Mouse (Mus musculus): Measurements from ENCODE around the gene Adam19. TPM values are rescaled to one million over a fixed set of nuclear protein-coding genes. Genes with fewer than 3 reads are reported as not detected.
A peak's percentile ranks its signal among the peaks of the same experiment; 100 is the strongest.

Adam19 gene
- polyA plus RNA-seq, 1 experiment, result 3.6 TPM

- 73% methylated on average over 17 of the region's 17 CpGs for WGBS
- Histone ChIP-seq H3K36me3 (ENCODE audit: control insufficient read depth, insufficient read depth, low read length) (no peaks in the 10 kb centered on the region), H3K27me3 (replicated peaks; ENCODE audit: control insufficient read depth, insufficient read depth, low read length) (no peaks in the 10 kb centered on the region), H3K4me3 (ENCODE audit: insufficient read depth, low read depth, low read length) (no peak overlapping the region), H3K4me1 (ENCODE audit: control insufficient read depth, insufficient read depth, low read length) (peaks cover 3% of the 10 kb centered on the region), H3K27ac (ENCODE audit: insufficient read depth, low read depth, low read length) (0 out of 2 replicates have a peak overlapping the region, but pooled peaks have one; percentile 19)
- TF ChIP-seq CTCF (conservative IDR thresholded peaks at IDR 0.05; ENCODE audit: insufficient read depth, insufficient read length, low read depth, low read length), result no peak
- no peak for TF ChIP-seq POLR2A (IDR thresholded peaks at IDR 0.05; ENCODE audit: low read depth, low read length)
- DNase-seq, result no peak
Measured at GRCm38 (mm10) chr11:46073850-46074688, 18.3 kb downstream of the Adam19 start.

GRCm38 (mm10) chr11:46075507-46075906 lies 19.7 kb downstream of the Adam19 start:
- peaks cover 3% of the 10 kb centered on the region for H3K4me1 ChIP-seq (ENCODE audit: control insufficient read depth, insufficient read depth, low read length)
- DNase-seq, result no peak
- no peaks in the 10 kb centered on the region for H3K27me3 ChIP-seq (replicated peaks; ENCODE audit: control insufficient read depth, insufficient read depth, low read length)
- H3K4me3 ChIP-seq (ENCODE audit: insufficient read depth, low read depth, low read length), result no peak overlapping the region
- H3K36me3 ChIP-seq (ENCODE audit: control insufficient read depth, insufficient read depth, low read length), result no peaks in the 10 kb centered on the region
- H3K27ac ChIP-seq (ENCODE audit: insufficient read depth, low read depth, low read length), result no peak overlapping the region
- WGBS, result 93% methylated on average over 3 of the region's 3 CpGs
- no peak for TF ChIP-seq CTCF (conservative IDR thresholded peaks at IDR 0.05; ENCODE audit: insufficient read depth, insufficient read length, low read depth, low read length)
- TF ChIP-seq POLR2A (IDR thresholded peaks at IDR 0.05; ENCODE audit: low read depth, low read length), result no peak

GRCm38 (mm10) chr11:46076442-46077158 lies 20.8 kb downstream of the Adam19 start:
- no peak for DNase-seq
- WGBS, result 86% methylated on average over 11 of the region's 11 CpGs
- no peaks in the 10 kb centered on the region for H3K36me3 ChIP-seq (ENCODE audit: control insufficient read depth, insufficient read depth, low read length)
- no peaks in the 10 kb centered on the region for H3K27me3 ChIP-seq (replicated peaks; ENCODE audit: control insufficient read depth, insufficient read depth, low read length)
- peaks cover 3% of the 10 kb centered on the region for H3K4me1 ChIP-seq (ENCODE audit: control insufficient read depth, insufficient read depth, low read length)
- no peak for TF ChIP-seq POLR2A (IDR thresholded peaks at IDR 0.05; ENCODE audit: low read depth, low read length)
- no peak for TF ChIP-seq CTCF (conservative IDR thresholded peaks at IDR 0.05; ENCODE audit: insufficient read depth, insufficient read length, low read depth, low read length)
- no peak overlapping the region for H3K27ac ChIP-seq (ENCODE audit: insufficient read depth, low read depth, low read length)
- H3K4me3 ChIP-seq (ENCODE audit: insufficient read depth, low read depth, low read length), result no peak overlapping the region

GRCm38 (mm10) chr11:46077304-46077703 lies 21.5 kb downstream of the Adam19 start:
- TF ChIP-seq POLR2A (IDR thresholded peaks at IDR 0.05; ENCODE audit: low read depth, low read length) (no peak), CTCF (conservative IDR thresholded peaks at IDR 0.05; ENCODE audit: insufficient read depth, insufficient read length, low read depth, low read length) (no peak)
- DNase-seq, result no peak
- no peak overlapping the region for H3K27ac ChIP-seq (ENCODE audit: insufficient read depth, low read depth, low read length)

GRCm38 (mm10) chr11:46077732-46078375 lies 22.1 kb downstream of the Adam19 start:
- no peaks in the 10 kb centered on the region for H3K36me3 ChIP-seq (ENCODE audit: control insufficient read depth, insufficient read depth, low read length)
- no peak overlapping the region for H3K4me3 ChIP-seq (ENCODE audit: insufficient read depth, low read depth, low read length)
- TF ChIP-seq POLR2A (IDR thresholded peaks at IDR 0.05; ENCODE audit: low read depth, low read length) (no peak), CTCF (conservative IDR thresholded peaks at IDR 0.05; ENCODE audit: insufficient read depth, insufficient read length, low read depth, low read length) (no peak)
- no peaks in the 10 kb centered on the region for H3K27me3 ChIP-seq (replicated peaks; ENCODE audit: control insufficient read depth, insufficient read depth, low read length)
- H3K27ac ChIP-seq (ENCODE audit: insufficient read depth, low read depth, low read length), result no peak overlapping the region; the same call in 1 of the 2 replicates
- no peaks in the 10 kb centered on the region; the same call in 1 of the 2 replicates for H3K4me1 ChIP-seq (ENCODE audit: control insufficient read depth, insufficient read depth, low read length)
- peak; percentile 65 for DNase-seq
- WGBS, result 69% methylated on average over 7 of the region's 7 CpGs

More at GRCm38 (mm10) chr11:46077304-46077703, 21.5 kb downstream of the Adam19 start:
- Histone ChIP-seq H3K27me3 (replicated peaks; ENCODE audit: control insufficient read depth, insufficient read depth, low read length) (no peaks in the 10 kb centered on the region), H3K4me1 (ENCODE audit: control insufficient read depth, insufficient read depth, low read length) (peaks cover 3% of the 10 kb centered on the region), H3K36me3 (ENCODE audit: control insufficient read depth, insufficient read depth, low read length) (no peaks in the 10 kb centered on the region), H3K4me3 (ENCODE audit: insufficient read depth, low read depth, low read length) (no peak overlapping the region)
- WGBS, result 70% methylated on average over 5 of the region's 5 CpGs

- H3K27ac ChIP-seq (ENCODE audit: insufficient read depth, low read depth, low read length), result no peak overlapping the region
- H3K36me3 ChIP-seq (ENCODE audit: control insufficient read depth, insufficient read depth, low read length), result no peaks in the 10 kb centered on the region
- 86% methylated on average over 2 of the region's 2 CpGs for WGBS
Measured at GRCm38 (mm10) chr11:46081075-46081474, 25.3 kb downstream of the Adam19 start.

More at GRCm38 (mm10) chr11:46081075-46081474, 25.3 kb downstream of the Adam19 start:
- Histone ChIP-seq H3K4me1 (ENCODE audit: control insufficient read depth, insufficient read depth, low read length) (no peaks in the 10 kb centered on the region; the same call in 1 of the 2 replicates), H3K4me3 (ENCODE audit: insufficient read depth, low read depth, low read length) (no peak overlapping the region), H3K27me3 (replicated peaks; ENCODE audit: control insufficient read depth, insufficient read depth, low read length) (no peaks in the 10 kb centered on the region)
- DNase-seq, result no peak
- TF ChIP-seq POLR2A (IDR thresholded peaks at IDR 0.05; ENCODE audit: low read depth, low read length) (no peak), CTCF (conservative IDR thresholded peaks at IDR 0.05; ENCODE audit: insufficient read depth, insufficient read length, low read depth, low read length) (no peak)
